Mouse (Mus musculus) cerebellum, adult 11-12 months (tissue): Measurements from ENCODE around the gene Lamb1.
A peak's percentile ranks its signal among the peaks of the same experiment; 100 is the strongest.

Experiments
- DNase-seq: peaks from one replicate; pipeline ENCODE4 v3.0.0; 2022

Gene Lamb1

DNA sequence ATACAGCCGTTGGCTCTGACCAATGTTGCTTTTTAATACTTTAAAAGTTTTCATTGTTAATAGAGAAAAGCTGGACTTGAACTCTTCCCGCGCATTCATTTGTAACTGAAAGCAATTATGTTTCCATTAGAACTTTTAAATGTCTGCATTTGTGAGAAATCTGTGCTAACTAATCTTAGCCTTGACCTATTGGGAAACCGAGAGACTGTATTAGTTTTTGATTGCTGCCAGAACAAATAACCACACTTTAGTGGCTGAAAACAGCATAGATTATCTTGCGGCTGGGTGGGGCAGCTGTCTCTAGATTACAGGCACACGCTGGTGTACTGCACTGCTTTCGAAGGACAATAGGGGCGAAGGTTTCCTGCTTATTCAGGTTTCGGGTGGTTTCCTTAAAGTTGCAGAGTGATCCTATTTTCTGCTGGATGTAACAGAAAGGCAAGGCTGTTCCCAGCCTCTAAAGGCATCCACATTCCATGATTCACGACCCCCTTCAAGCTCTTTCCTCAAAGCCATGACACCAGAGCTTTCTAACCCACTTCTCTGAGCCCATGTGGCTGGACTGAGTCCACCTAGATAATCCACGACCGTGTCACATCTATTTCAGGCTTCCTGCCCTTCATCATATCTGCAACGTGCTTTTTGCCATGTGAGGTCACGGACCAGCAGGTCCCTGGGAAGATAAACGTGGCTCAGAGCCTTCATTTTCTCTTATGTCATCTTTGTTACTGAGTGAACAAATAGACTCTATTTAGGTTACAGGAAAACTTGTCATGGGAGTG lies 28.5 kb downstream of the Lamb1 start:
- DNase-seq: no peak

GRCm38 (mm10) chr12:31294526-31294925 lies 29.5 kb downstream of the Lamb1 start:
- no peak for DNase-seq

DNA sequence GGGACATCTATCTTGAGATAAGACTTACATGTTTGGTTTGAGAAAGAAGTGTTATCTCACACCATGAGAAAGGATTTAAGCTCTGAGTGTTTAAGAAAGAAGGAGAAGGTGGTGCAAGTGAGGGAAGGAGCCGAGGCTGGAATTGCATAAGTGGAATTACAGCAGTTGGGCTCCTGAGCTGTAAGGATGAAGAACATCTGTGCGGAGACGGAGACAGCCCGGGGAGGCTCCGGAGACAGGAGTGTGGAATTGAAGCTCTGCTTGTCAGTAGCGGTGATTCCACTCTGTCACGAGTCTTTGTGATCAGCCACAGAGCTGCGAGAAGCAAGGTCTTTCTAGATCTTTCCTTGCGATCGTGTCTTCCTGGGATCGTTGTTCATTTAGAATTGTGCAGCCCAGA lies 30.0 kb downstream of the Lamb1 start:
- DNase-seq: no peak

DNA sequence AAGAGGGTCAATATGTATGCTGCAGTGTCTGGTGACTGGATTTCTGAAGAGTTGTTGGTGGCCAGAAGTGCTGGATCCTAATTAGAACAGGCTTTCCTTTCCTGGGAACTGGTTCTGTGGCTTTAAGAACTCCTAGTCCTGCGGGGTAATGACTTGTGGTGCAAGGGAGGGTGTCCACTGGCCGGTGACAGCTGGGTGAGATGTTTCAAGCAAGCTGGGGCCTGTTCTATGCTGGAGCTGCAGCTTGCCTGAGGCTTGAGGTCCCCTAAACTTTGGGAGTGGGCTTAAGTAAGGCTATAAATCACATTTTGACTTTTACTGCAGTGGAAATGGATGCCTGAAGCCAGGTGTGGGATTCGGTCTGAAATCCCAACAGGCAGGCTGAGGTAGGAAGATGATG lies 30.5 kb downstream of the Lamb1 start:
- DNase-seq: no peak

DNA sequence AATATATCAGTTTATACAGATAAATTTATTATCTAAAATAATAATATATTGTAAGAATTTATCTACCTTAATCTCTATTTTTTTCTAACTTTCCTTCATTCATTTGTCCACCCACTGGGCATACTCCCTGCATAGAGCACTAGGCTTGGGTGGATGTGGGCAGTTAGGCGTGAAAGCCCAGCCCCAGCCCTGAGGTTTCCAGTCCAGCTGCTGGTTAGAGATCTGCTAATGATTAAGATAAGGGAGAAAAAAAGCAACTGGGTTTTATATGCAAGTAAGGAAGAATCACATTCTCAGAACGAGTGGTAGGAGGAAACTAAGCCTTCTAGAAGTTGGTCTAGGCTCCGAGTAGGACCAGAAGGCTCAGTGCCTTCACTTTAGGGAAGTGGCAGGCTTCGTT lies 31.1 kb downstream of the Lamb1 start:
- DNase-seq: no peak

- no peak for DNase-seq
These were observed 33.1 kb downstream of the Lamb1 start for GRCm38 (mm10) chr12:31298122-31298521.

GRCm38 (mm10) chr12:31298530-31298929 lies 33.5 kb downstream of the Lamb1 start:
- no peak for DNase-seq

DNA sequence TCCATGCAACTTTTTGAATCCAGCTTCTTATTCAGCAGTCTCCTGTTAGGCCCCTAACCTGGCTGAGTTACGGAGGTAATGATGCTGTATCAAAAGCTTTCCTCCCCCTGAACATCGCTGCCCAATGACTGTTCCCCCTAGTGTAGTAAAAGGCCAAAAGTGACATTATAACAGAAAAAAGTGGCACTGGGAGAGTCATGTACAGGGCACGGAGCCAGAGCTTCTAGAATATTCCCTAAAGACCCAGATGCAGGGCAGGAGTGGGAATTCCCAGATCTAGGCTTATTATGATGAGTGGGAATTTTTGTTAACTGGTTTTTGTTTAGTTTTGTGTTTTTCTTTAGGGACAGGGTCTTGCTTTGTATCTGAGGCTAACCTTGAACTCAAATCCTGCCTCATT lies 34.1 kb downstream of the Lamb1 start:
- no peak for DNase-seq

GRCm38 (mm10) chr12:31299676-31300197 lies 34.7 kb downstream of the Lamb1 start:
- no peak for DNase-seq

DNA sequence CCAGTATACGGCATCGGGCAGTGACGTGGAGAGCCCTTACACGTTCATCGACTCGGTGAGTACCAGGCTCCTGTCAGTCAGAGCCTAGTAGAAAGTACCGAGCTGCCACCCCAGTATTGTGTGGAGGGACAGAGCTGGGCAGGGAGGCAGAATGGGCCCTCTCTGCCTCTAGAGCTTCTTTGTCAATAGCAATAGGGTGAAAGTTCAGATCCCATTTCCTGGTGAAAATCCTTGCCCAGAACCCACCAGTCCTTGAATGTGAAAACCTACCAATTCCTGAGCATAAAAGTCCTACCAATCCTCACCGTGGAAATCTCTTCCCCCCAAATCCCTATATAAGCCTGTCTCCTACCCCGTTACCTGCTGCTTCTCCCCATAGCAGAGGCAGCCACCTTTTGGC lies 35.2 kb downstream of the Lamb1 start:
- DNase-seq: no peak

- no peak for DNase-seq
These were observed 37.2 kb downstream of the Lamb1 start for GRCm38 (mm10) chr12:31302266-31302665.

- peak; percentile 14 for DNase-seq
These were observed 37.9 kb downstream of the Lamb1 start for GRCm38 (mm10) chr12:31302766-31303511.

- DNase-seq: no peak
These were observed 41.1 kb downstream of the Lamb1 start for GRCm38 (mm10) chr12:31306075-31306675.

DNA sequence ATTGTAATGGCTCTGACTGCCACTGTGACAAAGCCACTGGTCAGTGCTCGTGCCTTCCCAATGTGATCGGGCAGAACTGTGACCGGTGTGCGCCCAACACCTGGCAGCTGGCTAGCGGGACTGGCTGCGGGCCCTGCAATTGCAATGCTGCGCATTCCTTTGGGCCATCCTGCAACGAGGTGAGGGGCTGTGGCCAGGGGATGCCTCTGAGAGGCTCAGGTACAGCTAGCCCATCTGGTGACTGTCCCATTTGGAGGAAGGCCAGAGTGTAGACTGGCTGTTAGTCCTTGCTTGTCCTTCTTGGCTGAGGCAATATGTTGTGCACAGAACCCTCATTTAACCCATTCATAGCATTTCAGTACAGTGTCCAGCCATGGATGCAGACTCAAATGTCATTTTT lies 42.0 kb downstream of the Lamb1 start:
- peak; percentile 14 for DNase-seq

- no peak for DNase-seq
These were observed 42.7 kb downstream of the Lamb1 start for GRCm38 (mm10) chr12:31307756-31308155.

GRCm38 (mm10) chr12:31310687-31311086 lies 45.7 kb downstream of the Lamb1 start:
- DNase-seq: no peak

DNA sequence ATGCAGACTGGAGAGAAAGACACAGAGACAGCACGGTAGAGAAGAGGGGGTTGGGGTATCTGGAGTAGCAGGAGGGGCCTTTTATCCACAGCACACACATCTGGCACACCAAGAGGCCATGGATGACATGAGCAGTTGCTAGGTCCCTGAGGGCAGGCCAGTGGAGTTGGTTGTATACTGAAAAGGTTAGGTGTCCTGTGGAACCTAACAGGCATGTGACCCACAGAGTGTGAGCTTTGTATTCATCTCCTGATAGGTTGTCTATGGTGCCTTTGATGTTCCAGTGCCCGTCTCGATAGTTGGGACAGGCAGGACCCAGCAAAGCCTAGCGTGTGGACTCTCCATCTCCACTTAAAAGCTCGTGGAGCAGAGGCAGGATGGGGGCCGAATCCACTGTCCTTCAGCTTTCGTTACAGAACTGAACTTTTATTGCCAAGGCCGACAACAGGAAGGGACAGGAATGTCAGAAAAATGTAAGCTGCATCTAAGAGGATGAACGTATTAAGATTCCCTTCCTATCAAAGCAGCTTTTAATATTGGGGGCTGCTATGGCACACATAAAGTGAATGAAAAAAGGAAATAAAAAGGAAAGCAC lies 46.7 kb downstream of the Lamb1 start:
- DNase-seq: no peak

DNA sequence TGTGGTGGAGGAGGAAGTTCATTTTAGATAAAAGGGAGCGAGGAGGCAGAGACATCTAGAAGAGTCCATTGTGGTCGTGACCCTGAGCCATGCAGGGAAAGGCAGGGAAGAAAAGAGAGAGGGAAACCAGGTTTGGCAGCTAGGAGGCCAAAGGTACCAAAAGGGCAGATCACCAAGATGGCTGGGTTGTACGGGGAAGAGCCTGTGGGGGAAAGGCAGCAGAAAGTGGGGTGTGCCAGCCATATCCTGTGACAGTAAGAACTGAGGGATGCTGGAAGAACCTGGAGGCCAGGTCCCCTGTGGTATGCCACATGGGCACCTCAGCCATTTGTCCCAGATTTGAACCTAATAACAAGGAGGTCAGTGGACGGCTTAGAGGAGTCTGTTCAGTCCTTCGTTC lies 47.2 kb downstream of the Lamb1 start:
- DNase-seq: no peak

DNA sequence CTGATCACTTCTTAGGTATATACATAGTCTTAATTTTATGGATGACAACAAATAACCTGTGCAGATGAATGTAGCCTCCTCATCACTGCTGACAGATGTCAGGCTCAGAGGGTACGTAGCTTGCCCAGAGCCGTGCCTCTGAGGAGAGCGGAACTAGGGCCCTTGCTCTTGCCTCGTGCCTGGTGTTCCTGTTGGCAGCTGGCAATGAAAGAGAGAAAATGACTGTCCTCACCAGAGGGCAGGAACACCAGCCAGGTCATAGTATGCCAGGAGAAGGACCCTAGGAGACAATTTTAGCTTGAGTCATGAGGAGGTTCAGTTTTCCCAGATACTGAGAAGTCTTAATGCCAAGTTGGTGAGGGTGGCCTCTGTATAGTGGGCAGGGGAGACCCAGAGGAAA lies 48.1 kb downstream of the Lamb1 start:
- DNase-seq: no peak

DNA sequence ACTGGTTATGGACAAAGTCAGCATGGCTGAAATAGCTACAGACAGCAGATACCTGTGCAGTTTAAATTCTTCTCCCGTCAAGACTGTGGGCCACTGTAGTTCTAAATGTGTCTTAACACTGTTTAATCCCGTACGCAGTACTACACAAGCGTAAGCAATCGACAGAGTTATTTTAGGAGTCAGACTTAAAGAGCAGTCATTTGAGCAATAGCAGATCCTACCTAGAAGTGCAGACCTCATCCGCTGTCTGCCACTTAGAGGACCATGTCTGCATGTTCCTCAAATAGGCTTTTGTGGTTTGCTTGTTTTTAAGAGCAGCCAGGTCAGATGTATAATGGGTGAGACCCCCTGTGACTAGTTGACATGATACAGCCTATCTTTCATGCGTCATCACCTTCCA lies 49.3 kb downstream of the Lamb1 start:
- DNase-seq: no peak

- DNase-seq: no peak
These were observed 50.9 kb downstream of the Lamb1 start for GRCm38 (mm10) chr12:31315961-31316360.

- no peak for DNase-seq
These were observed 52.8 kb downstream of the Lamb1 start for GRCm38 (mm10) chr12:31317670-31318408.
